Mouse (Mus musculus) C2C12 (cell line): ENCODE data around the gene Hnrnpc.

Experiments used
- CEBPB ChIP-seq: IDR thresholded peaks from one replicate; pipeline ENCODE4 v1.6.1; 2011; ENCODE audit warnings: low read depth, mild to moderate bottlenecking, control low read depth, moderate library complexity
- CTCF ChIP-seq: IDR thresholded peaks from one replicate; pipeline ENCODE4 v1.5.1; 2011; ENCODE audit not compliant: control insufficient read depth, insufficient read depth, insufficient read length
- FOSL1 ChIP-seq: IDR thresholded peaks from one replicate; pipeline ENCODE4 v1.8.0; 2011; ENCODE audit warnings: mild to moderate bottlenecking, low read length; ENCODE audit not compliant: poor library complexity, insufficient read depth, severe bottlenecking
- MAX ChIP-seq: IDR thresholded peaks from one replicate; pipeline ENCODE4 v1.6.1; 2011; ENCODE audit warnings: mild to moderate bottlenecking, control low read depth
- MYOD1 ChIP-seq: IDR thresholded peaks from one replicate; pipeline ENCODE4 v1.6.1; 2011; ENCODE audit warnings: low read depth; ENCODE audit not compliant: control insufficient read depth, insufficient read length
- MYOG ChIP-seq: IDR thresholded peaks from one replicate; pipeline ENCODE4 v1.6.1; 2011; ENCODE audit not compliant: control insufficient read depth, insufficient read length; ENCODE audit errors: extremely low read depth
- USF1 ChIP-seq: IDR thresholded peaks from one replicate; pipeline ENCODE4 v1.6.1; 2011; ENCODE audit warnings: low read depth, mild to moderate bottlenecking, control low read depth, moderate library complexity

- no peak for TF ChIP-seq CTCF
- no peak for TF ChIP-seq MYOG
- TF ChIP-seq CEBPB: no peak
- TF ChIP-seq MYOD1: peak; percentile 19
- no peak for TF ChIP-seq MAX
- no peak for TF ChIP-seq FOSL1
- no peak for TF ChIP-seq USF1
These were observed 40.3 kb upstream of the Hnrnpc start for GRCm38 (mm10) chr14:52144165-52144564.
